Mouse (Mus musculus): ENCODE measurements at regions not wholly inside any gene's neighbourhood (a gene's known extent, or its start where the extent isn't known, plus 50 kb on each side); places are given as distances from the start of the nearest gene placed in this dataset.

DNA sequence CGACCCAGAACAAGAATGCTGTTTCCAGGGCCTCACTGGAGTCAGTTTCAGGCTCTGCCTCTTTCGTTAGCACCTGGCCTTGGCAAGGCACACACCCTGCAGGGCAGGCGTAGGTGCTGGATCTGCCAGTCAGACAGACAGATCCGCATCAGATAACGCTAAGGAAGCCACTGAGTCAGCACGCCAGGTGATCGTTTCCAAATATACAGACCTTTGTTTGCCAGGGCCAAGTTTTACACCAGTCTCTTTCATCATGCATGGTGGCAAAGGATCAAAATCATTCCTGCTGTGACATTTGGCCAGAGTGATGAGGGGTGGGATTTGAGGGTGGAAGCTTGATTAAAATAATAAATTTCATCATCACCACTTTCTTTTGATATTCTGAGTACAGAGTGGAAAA lies 411.0 kb downstream of the Ofcc1 start:
- DNase-seq (ENCODE audit: low spot score in 2 of 2): peak in 1 of 2 experiments; percentile 57

DNA sequence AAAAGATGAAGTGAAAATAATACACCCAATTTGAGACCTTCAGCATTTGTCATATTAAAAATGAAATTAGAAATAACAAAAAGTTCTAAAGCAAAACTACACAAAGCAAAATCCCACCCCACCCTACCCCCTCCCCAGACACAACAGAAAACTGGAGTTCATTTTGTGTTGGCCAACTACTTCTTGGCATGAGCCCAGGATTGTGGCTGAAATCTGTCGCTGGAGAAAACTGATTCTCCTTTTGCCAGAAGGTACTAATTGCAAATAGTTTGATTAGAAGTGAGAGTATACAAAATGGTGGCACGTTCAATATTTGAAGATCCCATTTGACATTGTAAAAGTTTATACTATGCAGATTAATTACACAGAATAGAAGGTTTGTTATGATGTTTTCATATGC lies 426.0 kb downstream of the Ofcc1 start:
- no peak for DNase-seq (ENCODE audit: low spot score in 2 of 2)

DNA sequence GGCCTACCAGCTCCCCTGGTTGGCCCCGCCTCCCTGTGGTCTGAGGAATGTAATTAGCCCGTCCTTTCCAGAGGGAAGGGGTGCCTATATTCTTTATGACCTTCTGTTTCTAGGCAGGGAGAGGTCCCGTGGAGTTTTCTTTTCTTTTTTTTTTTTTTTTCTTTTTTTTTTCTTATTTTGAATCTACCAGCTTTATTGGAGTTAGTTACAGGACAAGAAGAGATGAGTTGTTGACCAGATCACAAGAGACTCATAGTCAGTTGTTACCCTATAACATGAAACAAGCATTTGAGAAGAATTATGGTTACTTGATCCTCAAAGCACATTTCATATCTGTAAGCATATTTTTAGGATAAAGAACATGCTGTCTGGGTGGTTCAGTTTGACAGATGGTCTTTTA lies 429.8 kb downstream of the Ofcc1 start:
- DNase-seq (ENCODE audit: low spot score in 2 of 2): no peak

DNA sequence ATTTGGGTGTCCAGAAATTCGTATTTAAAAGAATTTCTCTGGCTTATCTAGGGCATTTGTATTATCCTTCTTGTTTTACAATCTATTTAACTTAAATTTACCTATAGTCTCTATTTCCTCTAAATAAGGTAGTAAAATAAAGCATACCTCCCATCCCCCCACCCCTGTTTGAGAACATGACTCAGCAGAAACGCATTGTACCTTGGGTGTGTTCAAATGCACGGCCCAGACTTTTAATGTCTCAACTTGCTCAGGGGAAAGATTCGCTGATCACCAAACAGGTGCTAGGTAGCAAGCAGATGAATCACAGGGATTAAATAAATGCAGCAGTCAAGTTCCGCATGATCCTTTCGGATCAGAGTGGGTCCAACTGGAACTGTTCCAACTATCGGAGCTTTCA lies 432.7 kb downstream of the Ofcc1 start:
- no peak for DNase-seq (ENCODE audit: low spot score in 2 of 2)

DNA sequence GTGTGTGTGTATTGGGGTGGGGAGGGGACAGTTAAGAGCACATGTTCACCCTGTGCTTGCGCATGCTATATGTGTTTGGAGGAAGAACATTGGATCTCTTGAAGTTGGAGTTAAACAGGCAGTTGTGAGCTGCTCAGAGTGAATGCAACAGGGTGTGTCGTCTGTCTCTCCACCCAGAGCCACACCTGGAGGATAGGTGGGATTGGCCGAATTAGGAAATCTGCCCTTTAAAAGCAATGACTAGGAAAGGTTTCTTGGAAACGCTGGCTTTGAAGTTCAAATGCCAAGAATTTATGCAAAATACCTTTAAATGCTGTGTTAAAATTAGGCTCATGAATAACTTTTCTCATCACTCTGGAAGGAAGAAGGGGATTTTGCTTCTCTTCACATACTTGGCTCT lies 436.9 kb downstream of the Ofcc1 start:
- DNase-seq (ENCODE audit: low spot score in 2 of 2): no peak

DNA sequence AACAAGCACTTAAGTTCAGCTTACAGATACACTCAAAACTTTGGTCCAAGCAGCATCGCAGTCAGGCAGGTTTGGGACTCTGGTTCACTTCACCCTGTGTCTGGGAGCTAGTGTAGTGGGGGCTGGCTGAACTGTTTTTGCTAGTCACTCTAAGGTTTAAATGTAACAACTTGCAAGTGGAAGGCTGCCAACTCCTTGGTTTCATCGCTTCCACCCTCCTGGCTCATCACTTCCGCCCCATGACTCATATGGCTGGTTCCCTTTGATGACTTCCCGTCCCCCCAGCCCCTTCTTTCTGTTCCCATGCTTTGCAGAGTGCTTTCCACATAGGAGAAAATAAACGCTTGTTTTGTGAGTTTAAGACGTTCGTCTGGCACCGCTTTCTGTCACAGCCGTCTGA lies 438.1 kb downstream of the Ofcc1 start:
- no peak for DNase-seq (ENCODE audit: low spot score in 2 of 2)

GRCm38 (mm10) chr13:39907720-39908119 lies 453.5 kb downstream of the Ofcc1 start:
- no peak for DNase-seq (ENCODE audit: low spot score in 2 of 2)

DNA sequence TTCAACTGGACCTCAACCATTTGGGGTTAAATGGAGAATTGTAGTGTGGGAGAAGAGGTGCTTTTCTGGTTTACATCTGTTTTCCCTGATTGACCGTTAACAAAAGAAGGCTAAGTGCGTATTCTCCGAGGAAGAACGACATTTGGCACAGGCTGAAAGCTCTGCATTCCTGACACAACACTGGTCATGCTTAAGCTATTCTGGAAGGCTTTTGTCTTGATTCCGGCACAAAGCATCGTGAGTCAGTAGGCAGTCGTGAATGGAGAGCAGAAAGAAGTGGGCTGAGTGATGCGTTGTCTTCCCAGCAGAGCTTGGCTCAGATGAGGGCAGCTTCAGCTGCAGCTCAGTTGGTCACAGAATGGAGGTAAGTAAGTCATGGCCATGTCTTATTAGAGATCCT lies 457.0 kb downstream of the Ofcc1 start:
- DNase-seq (ENCODE audit: low spot score in 2 of 2): no peak

DNA sequence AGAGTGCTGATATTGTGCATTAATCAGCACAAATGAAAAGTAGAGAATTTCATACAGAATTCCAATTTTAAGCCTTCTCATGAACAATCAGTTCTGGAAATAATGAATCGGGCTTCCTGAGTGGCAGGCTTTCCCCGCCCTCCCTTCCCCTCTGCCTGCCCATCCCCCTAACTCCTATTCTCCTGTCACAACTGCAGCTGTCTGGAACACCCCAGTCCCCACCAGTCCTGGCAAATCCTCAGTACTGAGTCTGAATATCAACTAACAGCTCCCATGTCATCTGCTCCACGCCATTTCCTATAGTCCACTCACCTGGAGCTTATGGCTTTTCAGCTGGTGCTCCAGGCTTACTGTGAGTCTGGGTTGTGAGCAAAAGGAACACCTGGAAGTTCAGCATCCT lies 457.9 kb downstream of the Ofcc1 start:
- DNase-seq (ENCODE audit: low spot score in 2 of 2): no peak

GRCm38 (mm10) chr13:39899332-39899731 lies 461.9 kb downstream of the Ofcc1 start:
- DNase-seq (ENCODE audit: low spot score in 2 of 2): no peak

- DNase-seq (ENCODE audit: low spot score in 2 of 2): no peak
These were observed 462.8 kb downstream of the Ofcc1 start for GRCm38 (mm10) chr13:39898412-39898979.

DNA sequence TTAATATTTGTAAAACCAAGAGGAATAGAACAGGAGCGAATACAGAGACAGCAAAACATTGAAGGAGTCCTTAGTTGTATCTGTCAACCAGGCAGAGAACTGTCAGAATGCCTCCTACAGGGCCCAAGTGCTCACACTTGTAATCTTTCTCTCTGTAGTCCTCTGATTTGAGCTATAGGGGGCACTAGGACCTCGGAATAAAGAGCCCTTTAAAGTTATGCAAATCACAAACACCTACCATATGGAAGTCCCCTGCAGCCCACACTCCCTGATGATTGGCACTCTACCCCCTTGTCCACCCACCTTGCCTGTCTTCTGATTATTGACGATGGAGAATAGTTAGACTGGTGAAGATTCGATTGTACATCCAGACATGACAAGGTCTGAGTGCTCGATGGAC lies 467.1 kb downstream of the Ofcc1 start:
- no peak for DNase-seq (ENCODE audit: low spot score in 2 of 2)

DNA sequence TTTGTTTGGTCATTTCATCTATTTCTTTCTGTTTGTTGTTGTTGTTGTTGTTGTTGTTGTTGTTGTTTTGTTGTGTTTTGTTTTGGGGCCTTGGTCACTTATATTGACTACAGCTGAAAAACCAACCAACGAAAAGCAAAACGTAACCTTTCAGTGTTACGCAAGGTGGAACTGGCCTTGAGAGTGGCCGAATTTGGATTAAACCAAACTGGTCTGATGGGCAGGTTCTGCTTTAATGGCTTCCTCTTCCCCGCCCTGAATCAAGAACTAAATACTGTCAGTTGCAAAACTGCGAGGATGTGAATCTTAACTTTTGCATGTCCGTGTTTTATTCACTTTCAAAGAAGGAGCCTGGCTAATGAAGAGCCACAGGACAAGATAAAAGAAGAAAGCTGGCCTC lies 480.2 kb downstream of the Ofcc1 start:
- DNase-seq (ENCODE audit: low spot score in 2 of 2): no peak

- no peak for DNase-seq (ENCODE audit: low spot score in 2 of 2)
These were observed 481.1 kb downstream of the Ofcc1 start for GRCm38 (mm10) chr13:39880136-39880535.

GRCm38 (mm10) chr13:39877361-39878141 lies 483.7 kb downstream of the Ofcc1 start:
- DNase-seq (ENCODE audit: low spot score in 2 of 2): no peak

DNA sequence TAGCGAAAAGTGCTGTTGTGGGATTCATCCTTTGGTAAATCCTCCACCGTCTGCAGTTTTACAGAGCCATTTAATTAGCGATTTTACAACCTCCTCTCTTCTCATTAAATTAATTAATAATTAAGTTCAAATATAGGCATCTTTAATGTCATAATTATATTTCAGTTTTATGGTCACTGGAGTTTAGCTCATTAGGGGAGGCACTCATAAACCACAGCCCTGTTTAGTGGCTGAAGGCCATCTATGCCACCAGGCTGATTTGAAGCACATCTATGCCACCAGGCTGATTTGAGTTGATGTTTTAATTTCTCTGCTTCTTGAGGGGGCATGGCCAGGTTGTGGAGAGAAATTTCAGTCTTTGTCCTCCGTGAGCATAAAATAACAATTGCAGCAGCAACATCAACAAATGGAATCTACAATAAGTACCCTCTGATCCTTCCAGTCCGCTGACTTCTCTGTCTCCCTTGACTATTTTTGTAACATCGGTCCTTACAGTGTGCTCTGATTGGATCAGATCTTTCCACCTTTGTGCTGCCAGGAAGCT lies 508.9 kb downstream of the Ofcc1 start:
- DNase-seq (ENCODE audit: low spot score in 2 of 2): no peak

GRCm38 (mm10) chr13:39849391-39849790 lies 511.9 kb downstream of the Ofcc1 start:
- DNase-seq (ENCODE audit: low spot score in 2 of 2): no peak

- no peak for DNase-seq (ENCODE audit: low spot score in 2 of 2)
These were observed 525.1 kb downstream of the Ofcc1 start for GRCm38 (mm10) chr13:39836053-39836584.

GRCm38 (mm10) chr13:39835302-39835701 lies 525.9 kb downstream of the Ofcc1 start:
- DNase-seq (ENCODE audit: low spot score in 2 of 2): no peak

DNA sequence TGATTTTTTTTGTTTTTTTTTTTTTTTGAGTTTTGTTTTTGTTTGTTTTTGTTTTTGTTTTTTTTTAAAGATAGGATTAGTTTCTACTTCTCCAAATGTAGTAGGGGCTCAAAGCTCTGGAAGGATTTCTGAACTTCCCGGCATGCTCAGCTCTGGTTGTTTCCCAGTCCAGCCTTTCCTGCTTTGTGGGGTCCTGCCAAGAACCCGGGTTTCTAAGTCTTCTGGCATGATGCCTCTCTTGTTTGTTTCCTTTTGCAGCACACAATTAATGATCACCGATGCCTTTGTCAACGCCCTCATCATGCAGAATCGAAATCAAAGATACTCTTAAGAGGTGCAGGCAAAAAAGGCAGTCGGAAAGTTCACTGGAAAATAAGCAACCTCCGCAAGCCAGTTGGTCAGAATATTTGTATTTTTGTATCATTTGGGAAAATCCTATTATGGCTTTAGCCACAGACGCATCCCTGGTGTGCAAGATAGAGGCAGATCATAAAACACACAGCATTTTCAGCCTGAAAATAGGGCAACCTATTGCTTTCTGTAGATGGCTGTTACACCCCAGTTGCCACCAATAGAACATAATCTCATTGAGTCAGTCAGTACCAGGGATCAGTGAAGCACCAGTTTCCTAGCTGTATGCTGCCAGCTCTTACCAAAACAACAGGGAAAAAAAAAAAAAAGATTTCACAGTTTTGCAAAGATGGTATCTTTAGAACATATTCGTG lies 526.6 kb downstream of the Ofcc1 start:
- no peak for DNase-seq (ENCODE audit: low spot score in 2 of 2)

GRCm38 (mm10) chr13:39823965-39824555 lies 537.2 kb downstream of the Ofcc1 start:
- DNase-seq (ENCODE audit: low spot score in 2 of 2): no peak

- no peak for DNase-seq (ENCODE audit: low spot score in 2 of 2)
These were observed 537.8 kb downstream of the Ofcc1 start for GRCm38 (mm10) chr13:39823346-39823954.
